Mouse (Mus musculus) forebrain, embryonic 16.5 days (tissue): ENCODE results near the gene Mrps10. TPM values are rescaled to one million over a fixed set of nuclear protein-coding genes. Genes with fewer than 3 reads are reported as not detected.
"Not testable (repeated sequence)": the region's sequence is repeated elsewhere in the genome, so short reads cannot be mapped to it uniquely, and the experiment has no call there.

ENCODE experiments used
- ATAC-seq: fragments of 200-750 bp; cut with Nextera tagmentation; 2 replicates; pipeline ENCODE4 v1.8.0; 2017; ENCODE audit warnings: mild to moderate bottlenecking, moderate library complexity
- H3K27ac ChIP-seq: fragments of 300-500 bp; sonication (generic); 2 replicates; pipeline ENCODE4 v1.5.1; 2014; ENCODE audit warnings: low read length, control low read depth
- H3K27me3 ChIP-seq: fragments of 300-500 bp; sonication (generic); replicated peaks from 2 replicates; pipeline ENCODE4 v1.6.1; 2014; ENCODE audit warnings: low read length; ENCODE audit not compliant: control insufficient read depth, insufficient read depth
- H3K36me3 ChIP-seq: fragments of 300-500 bp; sonication (generic); 2 replicates; pipeline ENCODE4 v1.6.1; 2014; ENCODE audit not compliant: control insufficient read depth, insufficient read depth
- H3K4me1 ChIP-seq: fragments of 300-500 bp; sonication (generic); replicated peaks from 2 replicates; pipeline ENCODE4 v1.6.1; 2014; ENCODE audit warnings: low read length; ENCODE audit not compliant: control insufficient read depth, insufficient read depth
- H3K4me2 ChIP-seq: fragments of 300-500 bp; sonication (generic); 2 replicates; pipeline ENCODE4 v1.6.1; 2014; ENCODE audit warnings: mild to moderate bottlenecking, low read length, control low read depth
- H3K4me3 ChIP-seq: fragments of 300-500 bp; sonication (generic); replicated peaks from 2 replicates; pipeline ENCODE4 v1.5.1; 2014; ENCODE audit warnings: mild to moderate bottlenecking, low read length, control low read depth
- H3K9ac ChIP-seq: fragments of 300-500 bp; sonication (generic); replicated peaks from 2 replicates; pipeline ENCODE4 v1.6.1; 2014; ENCODE audit warnings: low read depth, low read length, control low read depth
- H3K9me3 ChIP-seq: fragments of 300-500 bp; sonication (generic); 2 replicates; pipeline ENCODE4 v1.6.1; 2016; ENCODE audit warnings: low read length; ENCODE audit not compliant: control insufficient read depth
- WGBS: fragments of 180-500 bp; shearing (Covaris S2); extraction: QIAGEN DNeasy Blood & Tissue Kit; methylation state at CpG from one replicate; pipeline ENCODE4 v1.1.7; 2014; 5-methylcytosine and 5-hydroxymethylcytosine counted together
- polyA plus RNA-seq: library from polyadenylated mRNA; unstranded; fragments of >200 nt; fragmentation: Nextera tagmentation; extraction: Ambion mirVana; gene quantifications from 2 replicates; pipeline ENCODE4 v1.2.1, GENCODE M21; 2015

The Mrps10 gene
- polyA plus RNA-seq, 1 experiment from 2014 or later, result 74.1 TPM

GRCm38 (mm10) chr17:47421566-47421965, 52.9 kb downstream of the Mrps10 start:
- Histone ChIP-seq H3K27ac (no peak overlapping the region), H3K36me3 (no peaks in the 10 kb centered on the region), H3K4me1 (no peaks in the 10 kb centered on the region), H3K27me3 (no peaks in the 10 kb centered on the region), H3K9ac (no peak overlapping the region), H3K4me3 (no peak overlapping the region), H3K9me3 (no peaks in the 10 kb centered on the region), H3K4me2 (no peak overlapping the region)
- 79% methylated on average over 3 of the region's 3 CpGs for WGBS
- ATAC-seq, result no peak

DNA sequence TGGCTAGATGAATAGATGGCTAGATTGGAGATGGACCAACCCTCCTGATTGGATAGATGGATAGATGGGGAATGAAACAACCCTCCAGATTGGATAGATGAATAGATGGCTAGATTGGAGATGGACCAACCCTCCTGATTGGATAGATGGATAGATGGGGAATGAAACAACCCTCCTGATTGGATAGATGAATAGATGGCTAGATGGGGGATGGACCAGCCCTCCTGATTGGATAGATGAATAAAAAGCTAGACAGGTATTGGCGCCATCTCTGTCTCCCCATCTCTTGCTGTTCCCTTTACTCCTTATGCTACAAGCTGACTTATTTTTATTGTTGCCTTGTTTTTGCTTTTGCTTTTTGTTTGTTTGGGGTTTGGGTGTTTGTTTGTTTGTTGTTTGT, 53.9 kb downstream of the Mrps10 start:
- H3K27ac ChIP-seq, H3K4me1 ChIP-seq, H3K9me3 ChIP-seq, H3K4me3 ChIP-seq, H3K9ac ChIP-seq, H3K4me2 ChIP-seq, H3K36me3 ChIP-seq, ATAC-seq, H3K27me3 ChIP-seq: not testable (repeated sequence)
- 71% methylated on average over 1 of the region's 1 CpGs for WGBS

DNA sequence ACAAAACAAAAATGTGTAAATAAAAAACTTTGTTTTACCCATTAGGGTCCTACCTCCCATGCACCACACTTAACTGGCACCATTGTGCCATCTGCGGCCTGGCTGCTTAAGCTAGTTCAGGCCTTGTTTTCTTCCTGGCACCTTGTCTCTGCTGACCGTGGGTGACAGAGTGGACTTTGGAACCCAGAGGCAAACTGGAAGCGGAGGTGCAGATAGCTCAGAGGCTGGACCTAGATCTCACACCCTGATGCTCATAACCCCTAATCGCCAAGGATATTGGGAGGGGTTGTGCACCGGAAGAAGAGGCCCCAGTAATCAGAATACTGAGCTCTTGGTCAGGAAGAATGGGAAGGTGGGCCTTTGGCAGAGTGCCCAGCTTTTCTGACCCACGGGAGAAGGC, 55.5 kb downstream of the Mrps10 start:
- ATAC-seq, result no peak
- WGBS, result 70% methylated on average over 6 of the region's 6 CpGs
- Histone ChIP-seq H3K4me1 (no peaks in the 10 kb centered on the region), H3K36me3 (no peaks in the 10 kb centered on the region), H3K9me3 (no peaks in the 10 kb centered on the region), H3K4me3 (no peak overlapping the region), H3K27ac (no peak overlapping the region), H3K9ac (no peak overlapping the region), H3K27me3 (no peaks in the 10 kb centered on the region), H3K4me2 (no peak overlapping the region)

DNA sequence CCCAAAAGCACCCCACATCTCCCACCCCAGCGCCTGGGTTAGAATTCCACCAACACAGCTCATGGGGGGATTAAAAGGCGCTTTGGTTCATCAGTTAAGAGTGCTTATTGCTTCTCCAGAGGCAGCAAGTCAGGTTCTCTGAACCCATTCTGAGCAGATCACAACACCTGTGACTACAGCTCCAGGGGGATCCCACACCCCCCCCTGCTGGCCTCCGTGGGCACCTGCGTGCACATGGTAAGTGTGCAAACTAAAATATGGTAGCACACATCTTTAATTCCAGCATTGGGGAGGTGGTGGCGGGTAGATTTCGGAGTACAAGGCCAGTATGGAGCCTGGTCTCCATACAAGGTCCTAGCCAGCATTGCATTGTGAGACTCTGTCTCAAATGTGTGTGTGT, 58.6 kb downstream of the Mrps10 start:
- ATAC-seq, result no peak
- H3K27me3 ChIP-seq, result no peaks in the 10 kb centered on the region
- no peak overlapping the region for H3K9ac ChIP-seq
- no peaks in the 10 kb centered on the region for H3K4me1 ChIP-seq
- no peaks in the 10 kb centered on the region for H3K9me3 ChIP-seq
- no peak overlapping the region for H3K4me3 ChIP-seq
- H3K27ac ChIP-seq, result no peak overlapping the region
- no peak overlapping the region for H3K4me2 ChIP-seq
- WGBS, result 69% methylated on average over 6 of the region's 6 CpGs
- H3K36me3 ChIP-seq, result no peaks in the 10 kb centered on the region

- WGBS, result 3% methylated on average over 8 of the region's 8 CpGs
- Histone ChIP-seq H3K27me3 (no peaks in the 10 kb centered on the region), H3K27ac (no peak overlapping the region), H3K4me3 (no peak overlapping the region), H3K4me2 (no peak overlapping the region), H3K9ac (no peak overlapping the region), H3K9me3 (no peaks in the 10 kb centered on the region), H3K4me1 (no peaks in the 10 kb centered on the region), H3K36me3 (no peaks in the 10 kb centered on the region)
- peak; percentile 33; the same call in 1 of the 2 replicates for ATAC-seq
Observed at GRCm38 (mm10) chr17:47428831-47429304, 60.2 kb downstream of the Mrps10 start.

DNA sequence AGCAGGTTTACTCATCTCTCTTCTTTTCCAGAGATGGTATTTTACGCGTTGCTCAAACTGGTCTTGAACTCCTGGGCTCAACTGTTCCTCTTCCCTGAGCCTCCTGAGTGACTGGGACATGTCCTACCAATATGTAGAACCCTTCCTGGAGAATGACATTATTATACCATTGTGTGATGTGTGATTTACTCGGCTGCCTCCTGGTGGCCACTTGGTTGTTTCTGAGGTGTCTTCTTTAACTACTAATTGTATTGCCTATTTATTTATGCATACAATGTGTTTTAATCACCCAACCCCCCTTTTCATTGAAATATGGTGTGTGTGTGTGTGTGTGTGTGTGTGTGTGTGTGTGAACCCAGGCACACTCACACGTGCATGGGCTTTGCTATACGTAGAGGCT, 62.1 kb downstream of the Mrps10 start:
- Histone ChIP-seq H3K9me3 (no peaks in the 10 kb centered on the region), H3K36me3 (no peaks in the 10 kb centered on the region), H3K4me3 (no peak overlapping the region), H3K4me2 (no peak overlapping the region), H3K4me1 (no peaks in the 10 kb centered on the region), H3K27ac (no peak overlapping the region), H3K9ac (no peak overlapping the region), H3K27me3 (peaks cover 8% of the 10 kb centered on the region; the same call in 1 of the 2 replicates)
- WGBS, result 72% methylated on average over 5 of the region's 5 CpGs
- ATAC-seq, result no peak

Other genes with a start within 250 kb of the Mrps10 start
- 0.29 and 0.37 TPM in 2 replicates for gene Guca1b, start 16.5 kb downstream of the Mrps10 start, polyA plus RNA-seq
- 0.67 TPM in 1 of 2 replicates, not detected in the other for gene Guca1a, start 31.7 kb downstream of the Mrps10 start, polyA plus RNA-seq
- gene AI661453, start 67.7 kb downstream of the Mrps10 start, polyA plus RNA-seq, result 0.19 and 0.22 TPM in 2 replicates
- 0.55 and 0.86 TPM in 2 replicates for gene 1700001C19Rik, start 68.5 kb downstream of the Mrps10 start, polyA plus RNA-seq
- 24.9 and 25.7 TPM in 2 replicates for gene Taf8, start 133.4 kb downstream of the Mrps10 start, polyA plus RNA-seq
- gene Ccnd3, start 136.2 kb downstream of the Mrps10 start, polyA plus RNA-seq, result 58.5 and 66.0 TPM in 2 replicates
- 32.9 and 36.1 TPM in 2 replicates for gene Bysl, start 242.6 kb downstream of the Mrps10 start, polyA plus RNA-seq
- 51.6 and 51.8 TPM in 2 replicates for gene Med20, start 242.7 kb downstream of the Mrps10 start, polyA plus RNA-seq
- gene Gm20517, start 242.7 kb downstream of the Mrps10 start, polyA plus RNA-seq, result 2.3 and 2.9 TPM in 2 replicates